Mouse (Mus musculus): ENCODE measurements around the gene Fahd1. TPM values are rescaled to one million over a fixed set of nuclear protein-coding genes. Genes with fewer than 3 reads are reported as not detected.

The Fahd1 gene
- 39.8 and 49.1 TPM in 2 replicates for polyA plus RNA-seq (2015; fragmentation: Nextera tagmentation; extraction: Ambion mirVana)

DNA sequence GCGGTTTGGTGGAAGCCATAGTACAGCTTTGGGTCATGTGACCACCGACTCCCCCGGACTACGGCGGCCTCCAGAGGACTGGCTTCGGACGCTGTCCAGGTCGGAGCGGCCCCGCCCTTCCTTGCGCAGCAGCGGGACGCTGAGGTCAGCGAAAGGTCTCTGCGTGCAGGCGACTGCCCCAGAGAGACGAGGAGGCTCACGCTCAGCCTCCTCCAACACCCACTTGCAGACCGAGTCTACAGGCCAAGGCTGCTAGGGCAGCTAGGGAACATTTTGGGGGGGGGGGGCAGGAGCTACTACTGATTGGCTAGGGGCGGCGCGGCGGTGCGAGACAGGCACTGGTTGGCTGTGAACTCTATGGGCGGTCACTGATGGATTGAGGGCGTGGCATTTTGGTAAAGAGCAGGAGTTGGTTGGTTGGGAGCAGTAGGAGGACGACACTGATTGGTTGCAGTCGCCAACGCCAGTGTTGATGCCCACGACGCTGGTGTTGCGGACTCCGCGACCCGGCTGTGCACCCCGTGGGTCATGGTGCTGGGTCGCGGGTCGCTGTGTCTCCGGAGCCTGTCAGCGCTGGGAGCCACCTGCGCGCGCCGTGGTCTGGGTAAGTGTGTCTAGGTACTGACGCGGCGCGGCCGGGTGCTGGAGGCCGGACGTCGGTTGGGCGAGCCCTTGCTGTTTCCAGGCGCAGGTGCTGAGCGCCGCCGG, at the start of gene Fahd1:
Fahd1 (minus strand) TSS at position 300 of the 708 bp plus-strand sequence.
- Histone ChIP-seq H3K27me3 (no peaks in the 10 kb centered on the region), H3K9me3 (replicated peaks) (no peaks in the 10 kb centered on the region), H3K4me1 (replicated peaks) (peaks cover 16% of the 10 kb centered on the region), H3K36me3 (peaks cover 18% of the 10 kb centered on the region), H3K9ac (peak within 1 kb of the TSS; percentile 91), H3K4me3 (peak within 1 kb of the TSS; percentile 60), H3K27ac (peak within 1 kb of the TSS; percentile 98), H3K4me2 (peak within 1 kb of the TSS; percentile 86)
- peak; percentile 98 for ATAC-seq (replicated peaks; ENCODE audit: insufficient number of reproducible peaks, insufficient read depth, low FRiP score, low read depth)
- under 1% methylated on average over 58 of the region's 58 CpGs for WGBS

GRCm38 (mm10) chr17:24899153-24899552, 49.0 kb upstream of the Fahd1 start:
- 0 out of 2 replicates have a peak overlapping the region, but pooled peaks have one; percentile 12 for H3K9ac ChIP-seq
- no peak overlapping the region for H3K4me2 ChIP-seq
- peaks cover 40% of the 10 kb centered on the region for H3K4me1 ChIP-seq (replicated peaks)
- H3K36me3 ChIP-seq = peaks cover 68% of the 10 kb centered on the region
- WGBS = 61% methylated on average over 5 of the region's 5 CpGs
- H3K27me3 ChIP-seq = no peaks in the 10 kb centered on the region
- H3K9me3 ChIP-seq (replicated peaks) = no peaks in the 10 kb centered on the region
- ATAC-seq (replicated peaks; ENCODE audit: insufficient number of reproducible peaks, insufficient read depth, low FRiP score, low read depth) = peak; percentile 15
- H3K27ac ChIP-seq = peak overlapping the region; percentile 57
- no peak overlapping the region for H3K4me3 ChIP-seq

GRCm38 (mm10) chr17:24898041-24898854, 48.1 kb upstream of the Fahd1 start:
- WGBS = 85% methylated on average over 4 of the region's 4 CpGs
- H3K27ac ChIP-seq = peak overlapping the region; percentile 57

DNA sequence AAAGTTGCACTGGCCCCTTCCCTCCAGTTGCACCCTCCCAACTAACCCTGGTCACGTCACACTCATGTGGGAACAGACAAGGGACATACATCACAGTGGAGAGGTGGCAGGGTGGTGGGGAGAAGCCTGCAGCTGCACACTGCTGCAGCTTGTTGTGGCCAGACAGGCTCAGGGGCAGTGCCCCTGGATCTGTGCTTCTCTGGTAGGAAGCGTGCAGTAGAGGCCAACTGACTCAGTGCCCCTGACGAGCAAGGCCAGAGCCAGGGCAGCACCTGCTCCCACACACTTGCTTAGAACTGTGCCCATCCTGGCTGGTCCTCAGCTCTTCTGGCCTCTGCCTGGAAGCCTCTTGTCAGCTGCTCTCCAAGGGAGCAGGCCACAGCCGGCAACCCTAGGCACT, 47.4 kb upstream of the Fahd1 start:
- H3K27ac ChIP-seq = no peak overlapping the region
- peaks cover 60% of the 10 kb centered on the region for H3K36me3 ChIP-seq
- no peaks in the 10 kb centered on the region for H3K27me3 ChIP-seq
- 71% methylated on average over 4 of the region's 4 CpGs for WGBS
- peak overlapping the region; percentile 81 for H3K4me3 ChIP-seq
- H3K4me2 ChIP-seq = peak overlapping the region; percentile 94; the same call in 1 of the 2 replicates
- no peak for ATAC-seq (replicated peaks; ENCODE audit: insufficient number of reproducible peaks, insufficient read depth, low FRiP score, low read depth)
- H3K4me1 ChIP-seq (replicated peaks) = peaks cover 47% of the 10 kb centered on the region
- no peak overlapping the region for H3K9ac ChIP-seq
- H3K9me3 ChIP-seq (replicated peaks) = no peaks in the 10 kb centered on the region

More at GRCm38 (mm10) chr17:24898041-24898854, 48.1 kb upstream of the Fahd1 start:
- Histone ChIP-seq H3K4me1 (replicated peaks) (peaks cover 47% of the 10 kb centered on the region), H3K9me3 (replicated peaks) (no peaks in the 10 kb centered on the region), H3K27me3 (no peaks in the 10 kb centered on the region), H3K4me3 (peak overlapping the region; percentile 81; the same call in 1 of the 2 replicates), H3K9ac (peak overlapping the region; percentile 12; the same call in 1 of the 2 replicates), H3K36me3 (peaks cover 60% of the 10 kb centered on the region), H3K4me2 (no peak overlapping the region)
- no peak for ATAC-seq (replicated peaks; ENCODE audit: insufficient number of reproducible peaks, insufficient read depth, low FRiP score, low read depth)

DNA sequence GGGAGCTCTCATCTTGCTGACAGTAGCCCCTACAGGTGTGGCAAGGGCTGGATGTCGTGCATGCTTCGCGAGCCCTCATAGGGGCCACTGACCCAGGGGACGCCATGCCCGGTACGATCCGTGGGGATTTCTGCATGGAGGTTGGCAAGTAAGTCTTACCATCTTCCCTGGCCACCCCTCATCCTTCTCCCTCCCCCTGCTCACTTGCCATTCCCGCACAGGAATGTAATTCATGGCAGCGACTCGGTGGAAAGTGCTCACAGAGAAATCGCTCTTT, 46.8 kb upstream of the Fahd1 start:
- Histone ChIP-seq H3K9ac (peak overlapping the region; percentile 91), H3K36me3 (peaks cover 60% of the 10 kb centered on the region), H3K27ac (peak overlapping the region; percentile 91; the same call in 1 of the 2 replicates), H3K27me3 (no peaks in the 10 kb centered on the region), H3K4me3 (peak overlapping the region; percentile 81), H3K4me1 (replicated peaks) (peaks cover 47% of the 10 kb centered on the region), H3K9me3 (replicated peaks) (no peaks in the 10 kb centered on the region), H3K4me2 (peak overlapping the region; percentile 94)
- 34% methylated on average over 11 of the region's 11 CpGs for WGBS
- no peak for ATAC-seq (replicated peaks; ENCODE audit: insufficient number of reproducible peaks, insufficient read depth, low FRiP score, low read depth)

DNA sequence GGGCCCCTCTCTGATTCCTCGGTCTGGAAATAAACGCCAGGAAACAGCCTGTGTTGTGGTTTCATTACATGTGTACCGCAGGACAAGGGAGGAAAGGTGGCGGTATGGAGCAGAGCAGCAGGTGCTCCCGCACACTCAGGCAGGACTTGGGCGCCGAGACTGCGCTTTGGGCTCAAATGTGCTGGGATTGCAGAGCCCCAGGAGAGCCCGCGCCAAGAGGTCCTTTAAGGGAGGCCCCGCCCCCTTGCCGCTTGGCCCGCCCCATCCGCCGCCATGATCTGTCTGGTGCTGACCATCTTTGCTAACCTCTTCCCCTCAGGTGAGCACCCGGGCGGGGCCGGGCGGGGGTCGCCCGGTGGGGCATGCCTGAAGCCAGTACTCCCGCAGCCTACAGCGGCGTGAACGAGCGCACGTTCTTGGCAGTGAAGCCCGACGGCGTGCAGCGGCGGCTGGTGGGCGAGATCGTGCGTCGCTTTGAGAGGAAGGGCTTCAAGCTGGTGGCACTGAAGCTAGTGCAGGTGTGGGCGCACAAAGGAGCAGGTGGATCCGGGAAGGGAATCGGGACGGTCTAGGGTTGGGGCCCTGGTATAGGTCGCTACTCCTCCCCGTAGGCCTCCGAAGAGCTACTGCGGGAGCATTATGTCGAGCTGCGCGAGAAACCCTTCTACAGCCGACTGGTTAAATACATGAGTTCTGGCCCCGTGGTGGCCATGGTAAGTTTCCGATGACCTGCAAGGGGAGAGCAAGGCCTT, 46.3 kb upstream of the Fahd1 start, which contains the start of gene Nme3:
Nme3 (plus strand) TSS at position 260 of the 752 bp plus-strand sequence.
- peak within 1 kb of the TSS; percentile 94 for H3K4me2 ChIP-seq
- H3K27me3 ChIP-seq = no peaks in the 10 kb centered on the region
- H3K4me1 ChIP-seq (replicated peaks) = peaks cover 47% of the 10 kb centered on the region
- WGBS = 2% methylated on average over 49 of the region's 50 CpGs
- peak within 1 kb of the TSS; percentile 91 for H3K9ac ChIP-seq
- peak within 1 kb of the TSS; percentile 81 for H3K4me3 ChIP-seq
- H3K9me3 ChIP-seq (replicated peaks) = no peaks in the 10 kb centered on the region
- peak within 1 kb of the TSS; percentile 91 for H3K27ac ChIP-seq
- H3K36me3 ChIP-seq = peaks cover 60% of the 10 kb centered on the region
- ATAC-seq (replicated peaks; ENCODE audit: insufficient number of reproducible peaks, insufficient read depth, low FRiP score, low read depth) = peak; percentile 44

DNA sequence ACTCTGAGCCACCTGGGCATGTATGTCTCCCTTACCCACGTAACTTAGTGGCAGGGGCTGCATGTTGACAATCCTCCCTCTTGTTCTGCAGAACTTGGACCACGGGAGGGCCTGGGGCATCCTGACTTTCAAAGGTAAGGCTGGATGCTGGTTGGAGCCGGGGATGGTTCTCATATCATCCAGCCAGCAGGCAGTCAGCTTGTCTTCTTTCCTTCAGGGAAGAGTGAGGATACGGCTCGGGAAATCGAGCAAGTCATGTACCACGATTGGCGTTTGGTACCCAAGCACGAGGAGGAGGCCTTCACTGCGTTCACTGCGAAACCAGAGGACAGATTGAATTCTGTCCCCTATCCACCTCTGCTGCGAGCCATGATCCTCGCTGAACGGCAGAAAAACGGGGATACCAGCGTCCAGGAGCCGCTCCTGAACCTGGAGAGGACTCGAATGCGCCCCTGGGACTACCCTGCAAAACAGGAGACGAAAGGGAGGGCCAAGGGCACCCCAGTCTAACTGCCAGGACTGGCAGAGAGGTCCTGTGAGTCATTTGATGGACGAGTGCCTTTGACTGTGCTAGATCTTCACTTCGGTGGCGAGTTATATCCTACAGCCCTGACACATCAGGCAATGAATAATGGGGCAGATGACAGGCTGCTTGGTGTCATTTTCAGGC, 45.5 kb upstream of the Fahd1 start:
- no peak for ATAC-seq (replicated peaks; ENCODE audit: insufficient number of reproducible peaks, insufficient read depth, low FRiP score, low read depth)

GRCm38 (mm10) chr17:24894995-24895547, 44.9 kb upstream of the Fahd1 start, which contains the start of the genes Eme2 and Mrps34:
Gene Eme2 (minus strand): TSS chr17:24895087.
Gene Mrps34 (plus strand): TSS chr17:24895116.
- peak within 1 kb of the TSS; percentile 94 for H3K4me2 ChIP-seq
- under 1% methylated on average over 62 of the region's 62 CpGs for whole genome bisulfite sequencing
- peak; percentile 33; the same call in 1 of the 2 replicates for ATAC-seq (replicated peaks; ENCODE audit: insufficient number of reproducible peaks, insufficient read depth, low FRiP score, low read depth)
- peak within 1 kb of the TSS; percentile 91 for H3K9ac ChIP-seq
- no peaks in the 10 kb centered on the region for H3K27me3 ChIP-seq
- peak within 1 kb of the TSS; percentile 91 for H3K27ac ChIP-seq
- no peaks in the 10 kb centered on the region for H3K9me3 ChIP-seq (replicated peaks)
- peak within 1 kb of the TSS; percentile 81 for H3K4me3 ChIP-seq
- H3K4me1 ChIP-seq (replicated peaks) = peaks cover 47% of the 10 kb centered on the region
- peaks cover 60% of the 10 kb centered on the region for H3K36me3 ChIP-seq

More for the DNA sequence above, 45.5 kb upstream of the Fahd1 start:
- 12% methylated on average over 23 of the region's 23 CpGs for WGBS
- Histone ChIP-seq H3K27ac (peak overlapping the region; percentile 91), H3K4me2 (peak overlapping the region; percentile 94), H3K27me3 (no peaks in the 10 kb centered on the region), H3K4me3 (peak overlapping the region; percentile 81), H3K4me1 (replicated peaks) (peaks cover 47% of the 10 kb centered on the region), H3K9me3 (replicated peaks) (no peaks in the 10 kb centered on the region), H3K36me3 (peaks cover 60% of the 10 kb centered on the region), H3K9ac (peak overlapping the region; percentile 91)

DNA sequence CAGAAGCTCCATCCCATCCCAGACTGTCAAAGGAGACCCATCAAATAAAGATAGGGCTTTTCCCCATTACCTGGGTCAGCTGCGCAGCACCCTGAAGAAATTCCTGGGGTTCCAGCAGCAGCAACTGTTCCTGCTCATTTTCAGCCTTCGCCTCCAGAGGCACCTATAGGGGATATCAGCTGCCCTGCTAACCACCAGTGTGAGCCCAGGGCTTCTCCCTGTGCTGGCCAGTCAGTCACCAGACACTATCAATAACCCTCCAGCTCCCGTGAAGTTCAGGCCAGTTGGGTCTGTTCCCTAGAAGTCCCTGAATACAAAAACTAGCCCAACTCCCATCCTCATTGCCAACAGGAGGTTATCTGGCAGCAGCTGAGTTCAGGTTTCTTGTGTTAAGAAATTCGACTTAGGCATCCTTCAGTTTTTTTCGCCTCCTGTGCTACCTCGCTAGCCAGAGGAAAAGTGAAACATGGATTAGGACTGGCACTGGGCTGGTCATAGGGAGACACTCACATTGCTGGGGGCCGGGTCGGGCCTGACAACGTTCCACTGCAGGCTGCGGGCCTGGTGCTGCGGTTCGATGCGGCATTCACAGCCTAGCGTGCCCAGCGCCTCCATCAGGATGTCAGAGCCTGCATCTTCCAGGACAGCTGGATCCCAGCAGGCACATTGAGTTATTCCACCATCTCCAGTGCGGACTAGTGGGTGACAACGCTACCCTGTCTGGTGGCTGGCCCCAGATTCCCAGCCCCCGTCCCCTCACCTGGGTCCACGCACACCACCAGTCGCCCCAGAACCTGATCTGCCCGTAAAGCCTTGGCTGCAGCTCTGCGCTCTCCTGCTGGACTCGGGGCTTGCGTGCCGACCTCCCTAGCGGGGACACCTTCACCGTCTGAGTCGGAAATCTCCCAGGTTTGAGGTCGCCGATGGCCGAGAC, 44.2 kb upstream of the Fahd1 start:
- 0 out of 2 replicates have a peak, but pooled peaks have one; percentile 4 for ATAC-seq (replicated peaks; ENCODE audit: insufficient number of reproducible peaks, insufficient read depth, low FRiP score, low read depth)
- peak overlapping the region; percentile 91 for H3K27ac ChIP-seq
- H3K4me2 ChIP-seq = peak overlapping the region; percentile 94
- no peaks in the 10 kb centered on the region for H3K27me3 ChIP-seq
- no peaks in the 10 kb centered on the region for H3K9me3 ChIP-seq (replicated peaks)
- peaks cover 53% of the 10 kb centered on the region for H3K36me3 ChIP-seq
- peak overlapping the region; percentile 91 for H3K9ac ChIP-seq
- peaks cover 47% of the 10 kb centered on the region for H3K4me1 ChIP-seq (replicated peaks)
- WGBS = 9% methylated on average over 31 of the region's 31 CpGs
- peak overlapping the region; percentile 81 for H3K4me3 ChIP-seq

Measured in heart, embryonic 15.5 days (tissue).